Mouse (Mus musculus) cortical plate, adult 2 months (tissue): Measurements from ENCODE around the gene Lrp2.

ENCODE experiments used
- CTCF ChIP-seq: fragments of 200-500 bp; IDR thresholded peaks from 2 replicates; pipeline ENCODE4 v1.5.1; 2011; ENCODE audit warnings: mild to moderate bottlenecking, control low read depth, low read length; ENCODE audit not compliant: insufficient read depth; ENCODE audit errors: extremely low read depth
- POLR2A ChIP-seq: fragments of 200-500 bp; IDR thresholded peaks from 2 replicates; pipeline ENCODE4 v1.6.1; 2011; ENCODE audit warnings: mild to moderate bottlenecking, low read length, control low read depth; ENCODE audit not compliant: insufficient read depth; ENCODE audit errors: extremely low read depth

DNA sequence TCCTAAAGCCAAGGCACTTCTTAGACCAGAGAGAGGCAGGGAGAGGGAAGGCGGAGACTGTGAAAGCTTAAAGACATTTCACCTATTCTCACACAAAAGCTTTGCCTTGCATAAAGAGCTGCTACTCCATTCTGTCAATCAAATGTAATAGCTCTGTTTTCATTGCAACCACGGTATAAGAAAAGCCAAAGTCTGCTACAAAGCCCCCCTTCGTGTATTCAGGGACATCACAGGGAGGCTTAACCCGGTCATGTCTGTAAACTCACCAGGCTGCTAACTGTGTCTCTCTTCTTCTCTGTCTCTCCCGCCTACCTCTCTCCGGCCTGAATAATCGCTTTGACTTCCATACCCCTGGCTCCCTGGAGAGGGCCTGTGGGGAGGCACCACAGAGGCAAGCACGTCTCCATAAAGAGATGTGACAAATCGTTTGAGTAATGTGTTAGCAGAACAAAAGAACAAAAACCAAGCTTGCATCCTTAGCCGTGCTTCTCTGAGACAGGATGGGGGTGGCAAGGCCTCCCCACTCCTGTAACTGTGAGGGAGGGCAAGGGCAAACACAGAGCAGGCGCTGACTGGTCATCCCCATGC is 167.5 kb downstream of the Lrp2 start:
- no peak for TF ChIP-seq POLR2A
- no peak for TF ChIP-seq CTCF
